Mouse (Mus musculus): Measurements from ENCODE around the gene Camk1g. TPM values are rescaled to one million over a fixed set of nuclear protein-coding genes. Genes with fewer than 3 reads are reported as not detected.

Camk1g gene
- total RNA-seq, 2 experiments from 2014 or later = 41.7 to 47.6 TPM

DNA sequence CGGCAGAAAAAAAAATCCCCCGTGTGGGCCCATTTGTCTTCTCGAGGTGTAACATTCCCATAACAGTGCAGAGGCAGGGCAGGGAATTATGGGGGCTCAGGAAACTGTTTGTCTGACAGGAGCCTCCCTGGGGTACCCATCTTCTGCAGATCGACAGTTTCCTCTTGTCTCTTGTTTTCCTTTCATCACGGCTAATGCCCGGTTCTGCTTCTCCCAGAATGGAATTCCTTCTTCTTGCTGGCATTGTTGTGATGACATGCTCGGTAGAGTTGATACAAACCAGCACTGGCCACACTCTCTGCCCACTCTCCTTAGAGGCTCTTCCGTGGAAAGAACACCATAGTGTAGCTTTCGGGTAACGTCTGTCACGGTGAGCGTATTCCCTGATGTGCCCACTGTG, 19.9 kb upstream of the Camk1g start:
- Histone ChIP-seq H3K27ac (no peak overlapping the region), H3K4me3 (no peak overlapping the region)
- DNase-seq (ENCODE audit: extremely low spot score in 1 of 2, low spot score in 2 of 2) = no peak
- intact Hi-C loops (cut with DNase I) = no loop called here
- no peak for TF ChIP-seq CTCF (IDR thresholded peaks at IDR 0.05)

DNA sequence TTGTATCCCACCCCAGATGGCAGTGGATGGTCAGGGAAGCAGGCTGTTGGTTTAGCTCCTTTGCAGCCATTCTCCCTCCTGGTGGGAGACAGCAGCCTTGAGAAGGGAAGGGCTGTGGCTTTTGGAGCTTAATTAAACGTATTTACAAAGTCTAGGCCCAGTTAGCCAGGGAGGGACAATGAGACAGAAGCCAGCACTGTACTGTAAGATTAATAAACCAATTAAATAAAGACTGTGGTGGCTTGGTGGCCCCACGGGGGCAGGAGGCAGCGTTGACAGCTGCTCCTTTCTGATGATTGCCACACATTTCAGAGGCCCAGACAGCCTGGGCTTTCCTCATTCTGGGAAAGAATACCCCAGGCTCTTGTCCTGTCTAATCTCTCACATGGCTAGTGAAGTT, 19.4 kb upstream of the Camk1g start:
- Histone ChIP-seq H3K4me3 (no peak overlapping the region), H3K27ac (no peak overlapping the region)
- intact Hi-C loops (cut with DNase I) = loop anchor here (5.0 to 10.0 kb wide), 4 partner anchors 313 to 1565 kb away; partner anchors contain the start of gene Plxna2
- TF ChIP-seq CTCF (IDR thresholded peaks at IDR 0.05) = no peak
- DNase-seq (ENCODE audit: extremely low spot score in 1 of 2, low spot score in 2 of 2) = no peak

DNA sequence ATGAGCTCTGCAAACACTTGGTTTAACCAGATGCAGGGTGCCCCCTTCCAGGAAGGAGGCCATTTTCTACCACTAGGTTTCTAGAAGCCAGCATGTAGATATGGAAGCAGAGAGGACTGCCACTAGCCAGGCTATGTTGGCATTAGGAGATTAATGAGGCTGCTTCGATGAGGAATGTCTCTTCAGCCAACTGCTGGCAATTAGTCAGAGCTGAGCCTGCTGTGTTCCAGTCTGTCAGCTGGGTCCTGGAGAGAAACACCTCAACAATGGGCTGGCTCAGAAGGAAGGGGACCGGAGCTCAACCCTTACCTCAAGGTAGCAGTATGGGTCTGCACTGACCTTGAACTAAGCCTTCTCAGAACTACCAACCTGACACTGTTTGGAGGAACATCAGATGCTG, 17.1 kb upstream of the Camk1g start:
- no peak for TF ChIP-seq CTCF (IDR thresholded peaks at IDR 0.05)
- H3K4me3 ChIP-seq = no peak overlapping the region
- no peak for DNase-seq (ENCODE audit: extremely low spot score in 1 of 2, low spot score in 2 of 2)
- intact Hi-C loops (cut with DNase I) = loop anchor here (2.0 to 10.0 kb wide), 5 partner anchors 202 to 1568 kb away; partner anchors contain the start of gene Plxna2
- no peak overlapping the region for H3K27ac ChIP-seq

DNA sequence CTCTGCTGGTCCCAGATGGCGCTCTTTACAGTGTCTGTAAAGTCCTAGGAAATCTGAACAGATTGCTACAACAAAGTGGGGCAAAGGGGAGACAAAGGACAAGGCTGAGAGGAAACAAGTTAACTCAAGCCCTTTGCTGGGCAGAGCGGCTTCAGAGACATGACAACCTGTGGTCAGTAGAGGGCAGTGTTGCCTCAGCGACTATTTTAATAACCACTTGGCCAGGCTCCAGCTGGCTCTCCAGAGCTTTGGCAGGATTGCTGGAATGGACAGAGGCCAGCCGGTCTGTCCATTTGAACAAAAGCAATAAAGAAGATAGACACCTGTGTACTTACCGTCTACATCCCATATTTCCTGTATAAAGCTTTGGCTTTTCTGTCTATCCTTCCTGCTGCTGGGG, 16.0 kb upstream of the Camk1g start:
- H3K4me3 ChIP-seq = no peak overlapping the region
- TF ChIP-seq CTCF (IDR thresholded peaks at IDR 0.05) = peak; percentile 95
- H3K27ac ChIP-seq = no peak overlapping the region
- peak; percentile 77 to 83 for DNase-seq (ENCODE audit: extremely low spot score in 1 of 2, low spot score in 2 of 2)
- intact Hi-C loops (cut with DNase I) = loop anchor here (2.0 to 10.0 kb wide), 5 partner anchors 203 to 1569 kb away; partner anchors contain the start of gene Plxna2

DNA sequence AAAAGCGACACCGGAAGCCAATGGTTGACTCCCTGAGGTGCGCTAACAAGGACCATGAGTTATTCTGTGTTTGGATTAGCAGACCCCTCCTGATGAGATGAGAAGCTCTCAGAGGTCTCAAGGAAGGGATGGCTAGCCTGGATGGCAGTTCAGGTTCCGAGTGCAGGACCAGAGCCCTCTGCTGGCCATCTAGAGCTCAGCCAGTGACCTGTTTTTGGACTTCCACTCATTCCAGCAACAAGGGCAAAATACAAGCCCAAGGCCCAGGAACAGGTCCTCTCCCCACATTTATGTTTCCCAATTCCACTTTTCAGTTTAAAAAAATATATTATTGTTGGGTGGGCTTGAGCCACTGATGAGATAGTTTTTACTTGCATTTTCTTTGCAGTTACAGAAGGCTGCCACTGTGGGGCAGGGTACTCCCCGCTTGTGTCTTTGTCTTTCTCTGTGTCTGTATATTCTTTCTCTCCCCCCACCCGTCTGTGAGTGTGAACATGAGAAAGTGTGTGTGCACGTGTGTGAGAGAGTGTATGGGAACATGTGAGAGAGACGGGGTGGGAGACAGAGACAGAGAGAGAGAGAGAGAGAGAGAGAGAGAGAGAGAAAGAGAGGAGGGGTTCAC, 12.9 kb upstream of the Camk1g start:
- Histone ChIP-seq H3K4me3 (no peak overlapping the region), H3K27ac (no peak overlapping the region)
- DNase-seq (ENCODE audit: extremely low spot score in 1 of 2, low spot score in 2 of 2) = peak in 1 of 2 experiments; percentile 51
- TF ChIP-seq CTCF (IDR thresholded peaks at IDR 0.05) = peak; percentile 84
- intact Hi-C loops (cut with DNase I) = loop anchor here (2.0 to 10.0 kb wide), 4 partner anchors 128 to 1572 kb away; no protein-coding TSS in a partner anchor

DNA sequence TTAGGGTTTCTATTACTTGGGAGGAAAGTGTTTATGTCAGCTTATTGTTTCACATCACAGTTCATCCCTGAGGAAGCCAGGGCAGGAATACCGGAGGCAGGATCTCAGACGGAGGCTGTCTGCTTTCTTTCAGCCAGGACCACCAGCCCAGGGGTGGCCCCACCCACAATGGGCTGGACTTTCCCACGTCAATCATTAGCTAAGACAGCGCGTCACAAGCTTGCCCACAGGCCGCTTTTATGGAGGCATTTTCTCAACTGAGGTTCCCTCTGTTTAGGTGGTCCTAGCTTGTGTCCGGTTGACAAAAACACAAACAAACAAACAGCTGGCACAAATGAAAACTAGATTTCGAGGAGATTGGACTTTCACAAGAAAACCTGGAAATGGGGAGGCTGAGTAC, 12.3 kb upstream of the Camk1g start:
- TF ChIP-seq CTCF (IDR thresholded peaks at IDR 0.05) = no peak
- Histone ChIP-seq H3K4me3 (no peak overlapping the region), H3K27ac (no peak overlapping the region)

DNA sequence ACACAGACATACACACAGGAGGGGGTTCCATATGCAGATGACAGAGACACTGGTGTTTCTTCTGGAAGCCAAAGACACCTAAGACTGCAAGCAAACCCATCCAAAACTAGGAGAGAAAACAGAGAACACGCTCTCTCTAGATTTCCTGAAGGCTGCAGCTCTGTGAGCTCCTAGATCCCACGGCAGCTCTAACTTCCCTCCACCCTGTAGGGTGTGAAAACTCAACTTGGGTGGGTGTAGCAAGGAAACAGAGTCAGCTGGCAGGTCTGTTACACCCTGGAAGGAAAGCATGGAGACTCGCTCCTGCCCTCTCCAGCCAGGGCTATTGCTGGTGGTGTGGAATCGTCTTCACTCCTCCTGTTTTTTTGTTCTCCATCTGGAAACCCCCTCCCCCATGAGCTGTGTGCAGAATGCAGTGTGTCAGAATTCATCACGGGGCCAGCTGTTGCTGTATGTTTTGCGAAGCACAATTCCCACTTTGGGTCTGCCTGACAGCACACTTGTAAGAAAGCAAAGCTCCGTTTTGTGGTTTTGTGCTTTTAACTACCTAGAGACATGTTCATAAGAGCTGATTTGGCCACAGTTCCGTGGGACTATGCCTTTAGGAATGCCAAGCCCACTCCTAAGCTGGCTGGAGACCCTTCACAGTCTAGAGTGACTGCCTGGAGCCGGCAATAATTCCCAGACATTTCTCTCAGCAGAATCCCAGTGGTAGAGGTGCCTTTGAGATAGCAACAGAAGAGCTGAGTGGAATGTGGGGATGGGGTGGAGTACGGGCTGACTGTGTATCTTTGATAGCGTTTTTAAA, 11.7 kb upstream of the Camk1g start:
- TF ChIP-seq CTCF (IDR thresholded peaks at IDR 0.05) = no peak
- no peak for DNase-seq (ENCODE audit: extremely low spot score in 1 of 2, low spot score in 2 of 2)
- no peak overlapping the region for H3K4me3 ChIP-seq

More for the DNA sequence above, 12.3 kb upstream of the Camk1g start:
- intact Hi-C loops (cut with DNase I) = loop anchor here (2.0 to 10.0 kb wide), 4 partner anchors 128 to 1572 kb away; no protein-coding TSS in a partner anchor
- DNase-seq (ENCODE audit: extremely low spot score in 1 of 2, low spot score in 2 of 2) = no peak

DNA sequence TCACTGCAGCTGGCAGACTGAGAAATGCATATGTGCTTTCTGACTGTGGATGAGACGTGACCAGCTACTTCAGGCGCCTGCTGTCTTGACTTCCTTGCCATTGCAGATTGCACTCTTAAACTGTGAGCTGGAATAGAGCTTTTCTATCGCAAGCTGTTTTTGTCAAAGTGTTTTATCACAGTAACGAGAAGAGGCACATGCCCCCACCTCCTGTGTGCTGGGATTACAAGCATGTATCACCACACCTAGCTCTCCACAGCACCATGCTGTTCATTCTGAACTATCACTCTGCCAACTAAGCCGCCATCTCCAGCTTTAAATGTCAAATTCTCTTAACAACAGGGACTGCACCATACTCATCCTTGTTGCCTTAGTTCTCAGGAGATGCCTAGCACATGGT, 10.8 kb upstream of the Camk1g start:
- TF ChIP-seq CTCF (IDR thresholded peaks at IDR 0.05) = no peak
- Histone ChIP-seq H3K4me3 (no peak overlapping the region), H3K27ac (no peak overlapping the region)
- no peak for DNase-seq (ENCODE audit: extremely low spot score in 1 of 2, low spot score in 2 of 2)
- intact Hi-C loops (cut with DNase I) = loop anchor here (10.0 kb wide), 2 partner anchors 1344 to 1574 kb away; no protein-coding TSS in a partner anchor

More for the DNA sequence above, 11.7 kb upstream of the Camk1g start:
- intact Hi-C loops (cut with DNase I) = loop anchor here (2.0 to 10.0 kb wide), 4 partner anchors 127 to 1573 kb away; no protein-coding TSS in a partner anchor
- H3K27ac ChIP-seq = no peak overlapping the region

DNA sequence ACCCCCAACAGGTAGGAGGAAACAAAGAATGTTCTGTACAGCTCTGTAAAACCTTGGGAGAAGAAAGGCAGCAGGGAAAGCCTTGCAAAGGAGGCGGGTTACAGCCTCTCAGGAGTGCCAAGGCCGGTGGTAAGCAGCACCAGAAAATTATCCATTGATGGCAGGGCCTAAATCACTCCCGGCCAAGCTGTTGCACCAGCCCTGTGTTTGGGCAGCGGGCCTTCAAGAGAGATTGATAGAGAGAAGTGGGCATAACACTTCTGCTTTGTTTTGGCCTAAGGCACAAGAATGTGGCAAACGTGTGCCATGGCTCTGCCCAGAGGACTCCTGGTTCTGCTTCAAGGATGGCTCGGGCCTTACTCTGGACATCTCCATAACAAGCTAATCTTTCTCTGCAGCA, 9.5 kb upstream of the Camk1g start:
- intact Hi-C loops (cut with DNase I) = loop anchor here (10.0 kb wide), 2 partner anchors 1345 to 1575 kb away; no protein-coding TSS in a partner anchor
- no peak for TF ChIP-seq CTCF (IDR thresholded peaks at IDR 0.05)
- Histone ChIP-seq H3K27ac (no peak overlapping the region), H3K4me3 (no peak overlapping the region)
- DNase-seq (ENCODE audit: extremely low spot score in 1 of 2, low spot score in 2 of 2) = no peak

DNA sequence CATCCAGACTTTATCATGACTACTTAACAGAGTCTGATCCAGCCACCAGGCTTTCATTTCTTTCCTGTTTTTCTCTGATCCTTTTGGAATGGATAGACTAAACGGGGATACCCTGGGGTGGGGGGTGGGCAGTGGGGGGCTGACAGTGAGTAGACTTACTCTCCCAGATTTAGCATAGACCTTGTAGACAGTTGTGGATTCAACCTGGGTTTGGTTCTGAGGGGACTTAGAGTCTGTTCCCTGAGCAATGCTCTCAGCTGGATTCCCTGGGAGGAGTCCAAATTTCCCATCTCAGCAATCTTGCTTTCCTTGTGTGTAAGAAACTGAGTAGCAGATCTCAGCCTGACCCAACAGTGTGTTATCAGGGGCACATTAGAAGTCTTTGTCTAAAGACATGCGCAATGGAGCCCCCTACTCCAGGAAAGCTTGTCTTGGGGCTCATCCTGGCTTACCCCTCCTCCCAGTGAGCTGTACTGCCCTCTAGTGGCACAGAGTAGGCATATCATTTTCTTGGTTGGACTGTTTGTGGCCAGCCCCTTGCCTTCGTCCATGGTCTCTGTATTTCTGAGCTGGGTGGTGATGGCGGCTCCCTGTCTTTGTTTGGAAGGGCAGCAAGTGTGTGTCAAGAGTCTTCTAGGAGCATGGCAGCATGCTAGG, 6.5 kb upstream of the Camk1g start:
- Histone ChIP-seq H3K4me3 (no peak overlapping the region), H3K27ac (no peak overlapping the region)
- peak; percentile 85 for TF ChIP-seq CTCF (IDR thresholded peaks at IDR 0.05)
- DNase-seq (ENCODE audit: extremely low spot score in 1 of 2, low spot score in 2 of 2) = no peak
- intact Hi-C loops (cut with DNase I) = loop anchor here (2.0 kb wide), 1 partner anchor 46 kb away; no protein-coding TSS in a partner anchor

DNA sequence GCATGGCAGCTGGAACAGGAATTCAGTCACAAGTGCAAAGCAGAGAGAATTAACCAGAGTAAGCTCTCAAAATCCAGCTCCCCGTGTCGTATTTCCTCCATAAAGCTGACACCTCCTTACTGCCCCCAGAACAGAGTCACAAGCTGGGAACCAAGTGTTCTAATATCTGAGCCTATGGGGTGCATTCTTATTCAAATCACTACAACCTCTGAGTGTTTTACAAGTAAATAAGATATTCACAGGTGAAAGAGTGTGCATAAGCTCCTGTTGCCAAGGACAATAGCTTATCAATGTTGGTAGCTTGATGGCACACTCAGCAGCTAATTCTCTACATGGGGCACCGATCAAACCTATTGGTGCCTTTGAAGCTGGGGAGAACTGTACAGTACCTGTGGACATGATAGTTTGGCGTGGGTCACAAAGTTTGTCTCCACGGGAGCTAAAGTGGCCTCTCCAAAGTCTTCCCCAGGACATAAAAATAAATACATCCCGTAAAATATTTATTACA, 3.9 kb upstream of the Camk1g start:
- TF ChIP-seq CTCF (IDR thresholded peaks at IDR 0.05) = no peak
- intact Hi-C loops (cut with DNase I) = no loop called here

More for the DNA sequence above, 3.9 kb upstream of the Camk1g start:
- H3K4me3 ChIP-seq = no peak overlapping the region
- DNase-seq (ENCODE audit: extremely low spot score in 1 of 2, low spot score in 2 of 2) = no peak
- no peak overlapping the region for H3K27ac ChIP-seq
